Mouse (Mus musculus) stomach, postnatal 0 days (tissue): ENCODE results near the gene Mrpl23.

ENCODE experiments used
- CTCF ChIP-seq: IDR thresholded peaks from 2 replicates; pipeline ENCODE4 v1.5.1; 2016; ENCODE audit warnings: antibody characterized with exemption, low read depth, mild to moderate bottlenecking, moderate library complexity
- EP300 ChIP-seq: optimal IDR thresholded peaks from 2 replicates; pipeline ENCODE3; 2016; ENCODE audit warnings: antibody characterized with exemption

DNA sequence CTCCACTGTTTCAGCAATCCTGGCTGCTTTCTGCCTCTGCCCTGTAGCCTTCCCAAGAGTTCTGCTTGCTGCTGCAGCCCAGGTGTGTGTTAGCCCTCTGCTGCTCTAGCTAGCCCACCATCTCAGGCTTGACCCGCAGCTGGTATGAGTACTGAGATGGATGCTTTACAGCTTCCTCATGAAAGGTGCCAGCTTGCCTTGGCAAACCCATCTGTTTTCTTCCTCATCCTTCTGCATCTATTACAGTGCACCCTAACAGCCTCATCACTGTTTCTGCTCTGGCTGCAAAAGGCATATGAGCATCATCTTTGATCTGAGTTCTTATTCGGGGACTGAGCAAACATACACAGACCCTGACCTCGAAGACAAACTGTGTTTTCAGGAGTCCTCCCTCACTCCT lies 53.4 kb downstream of the Mrpl23 start:
- TF ChIP-seq CTCF (no peak), EP300 (no peak)
